Mouse (Mus musculus): Measurements from ENCODE around the gene Habp4. TPM values are rescaled to one million over a fixed set of nuclear protein-coding genes. Genes with fewer than 3 reads are reported as not detected.

The Habp4 gene
- polyA plus RNA-seq (2015; fragmentation: Nextera tagmentation; extraction: Ambion mirVana): 34.7 and 41.9 TPM in 2 replicates

DNA sequence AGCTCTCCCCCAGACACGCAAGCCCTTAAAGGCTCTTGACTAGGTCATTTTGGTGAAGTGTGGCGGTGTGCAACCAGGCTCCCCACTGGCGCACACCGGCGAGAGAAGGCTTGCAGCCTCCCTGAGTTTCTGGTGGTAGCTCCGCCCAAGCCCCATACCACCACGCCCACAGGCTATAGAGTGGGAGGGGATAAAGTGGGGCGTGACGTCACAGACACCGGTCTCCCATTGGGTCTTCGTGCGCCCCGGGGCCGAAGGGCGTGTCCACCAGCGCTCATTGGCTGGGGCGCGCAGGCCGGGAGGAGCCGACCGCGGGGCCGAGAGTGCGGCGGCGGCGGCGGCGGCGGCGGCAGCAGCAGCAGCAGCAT, at the start of gene Habp4:
Habp4 (plus strand) TSS at position 277 of the 368 bp plus-strand sequence.
- Histone ChIP-seq H3K4me3 (ENCODE audit: low read depth, low read length) (peak within 1 kb of the TSS; percentile 85), H3K4me1 (ENCODE audit: control insufficient read depth, insufficient read depth, low read length) (peaks cover 12% of the 10 kb centered on the region), H3K9ac (ENCODE audit: low read depth, low read length) (peak within 1 kb of the TSS; percentile 88), H3K27me3 (ENCODE audit: control insufficient read depth, insufficient read depth, low read depth, low read length) (no peaks in the 10 kb centered on the region; the same call in 1 of the 2 replicates), H3K27ac (ENCODE audit: low read length) (peak within 1 kb of the TSS; percentile 81), H3K36me3 (ENCODE audit: control insufficient read depth, insufficient read depth, low read length) (0 out of 2 replicates have a peak, but pooled peaks cover 2% of the 10 kb centered on the region), H3K9me3 (replicated peaks; ENCODE audit: control insufficient read depth, low read length, poor library complexity, severe bottlenecking) (peaks cover 1% of the 10 kb centered on the region), H3K4me2 (ENCODE audit: low read length) (peak within 1 kb of the TSS; percentile 80)
- under 1% methylated on average over 29 of the region's 31 CpGs for WGBS
- peak; percentile 98 for ATAC-seq

DNA sequence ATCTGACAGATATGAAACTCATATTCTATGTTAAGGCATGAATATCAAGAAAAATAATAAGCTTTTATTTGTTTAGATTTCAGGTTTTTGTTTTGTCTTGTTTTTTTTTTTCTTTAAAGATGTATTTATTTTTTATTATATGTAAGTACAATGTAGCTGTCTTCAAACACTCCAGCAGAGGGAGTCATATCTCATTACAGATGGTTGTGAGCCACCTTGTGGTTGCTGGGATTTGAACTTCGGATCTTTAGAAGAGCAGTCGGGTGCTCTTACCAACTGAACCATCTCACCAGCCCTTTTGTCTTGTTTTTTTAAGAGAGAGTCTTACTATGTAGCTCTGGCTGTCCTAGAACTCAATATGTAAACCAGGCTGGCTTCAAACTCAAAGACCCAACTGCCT, 44.2 kb upstream of the Habp4 start:
- no peaks in the 10 kb centered on the region for H3K36me3 ChIP-seq (ENCODE audit: control insufficient read depth, insufficient read depth, low read length)
- WGBS: 60% methylated on average over 2 of the region's 2 CpGs
- no peak overlapping the region for H3K4me2 ChIP-seq (ENCODE audit: low read length)
- ATAC-seq: no peak
- no peaks in the 10 kb centered on the region for H3K27me3 ChIP-seq (ENCODE audit: control insufficient read depth, insufficient read depth, low read depth, low read length)
- no peak overlapping the region for H3K4me3 ChIP-seq (ENCODE audit: low read depth, low read length)
- no peak overlapping the region for H3K9ac ChIP-seq (ENCODE audit: low read depth, low read length)
- H3K27ac ChIP-seq (ENCODE audit: low read length): no peak overlapping the region
- no peaks in the 10 kb centered on the region for H3K4me1 ChIP-seq (ENCODE audit: control insufficient read depth, insufficient read depth, low read length)
- no peaks in the 10 kb centered on the region for H3K9me3 ChIP-seq (replicated peaks; ENCODE audit: control insufficient read depth, low read length, poor library complexity, severe bottlenecking)

DNA sequence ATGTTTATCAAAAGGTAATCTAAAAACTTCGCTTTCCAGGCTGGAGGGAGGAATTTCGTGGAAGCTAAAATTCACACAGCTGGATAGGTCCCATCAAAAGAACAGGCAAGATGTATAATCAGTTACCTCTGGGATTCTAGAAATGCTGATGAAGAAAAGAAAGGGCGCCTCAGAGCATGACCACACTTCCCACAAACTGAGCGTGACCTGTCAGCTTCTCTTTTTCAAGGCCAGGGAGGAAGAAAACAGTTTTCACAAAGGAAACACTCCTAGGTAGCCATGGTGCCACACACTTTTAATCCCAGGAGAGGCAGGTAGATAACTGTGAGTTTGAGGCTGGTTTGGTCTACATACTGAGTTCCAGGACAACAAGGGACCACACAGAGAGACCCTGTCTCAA, 40.9 kb upstream of the Habp4 start:
- Histone ChIP-seq H3K27ac (ENCODE audit: low read length) (no peak overlapping the region), H3K9me3 (replicated peaks; ENCODE audit: control insufficient read depth, low read length, poor library complexity, severe bottlenecking) (0 out of 2 replicates have a peak, but pooled peaks cover 3% of the 10 kb centered on the region), H3K27me3 (ENCODE audit: control insufficient read depth, insufficient read depth, low read depth, low read length) (no peaks in the 10 kb centered on the region), H3K4me1 (ENCODE audit: control insufficient read depth, insufficient read depth, low read length) (no peaks in the 10 kb centered on the region), H3K36me3 (ENCODE audit: control insufficient read depth, insufficient read depth, low read length) (no peaks in the 10 kb centered on the region), H3K4me3 (ENCODE audit: low read depth, low read length) (no peak overlapping the region), H3K9ac (ENCODE audit: low read depth, low read length) (no peak overlapping the region), H3K4me2 (ENCODE audit: low read length) (no peak overlapping the region)
- WGBS: 51% methylated on average over 4 of the region's 4 CpGs
- no peak for ATAC-seq

DNA sequence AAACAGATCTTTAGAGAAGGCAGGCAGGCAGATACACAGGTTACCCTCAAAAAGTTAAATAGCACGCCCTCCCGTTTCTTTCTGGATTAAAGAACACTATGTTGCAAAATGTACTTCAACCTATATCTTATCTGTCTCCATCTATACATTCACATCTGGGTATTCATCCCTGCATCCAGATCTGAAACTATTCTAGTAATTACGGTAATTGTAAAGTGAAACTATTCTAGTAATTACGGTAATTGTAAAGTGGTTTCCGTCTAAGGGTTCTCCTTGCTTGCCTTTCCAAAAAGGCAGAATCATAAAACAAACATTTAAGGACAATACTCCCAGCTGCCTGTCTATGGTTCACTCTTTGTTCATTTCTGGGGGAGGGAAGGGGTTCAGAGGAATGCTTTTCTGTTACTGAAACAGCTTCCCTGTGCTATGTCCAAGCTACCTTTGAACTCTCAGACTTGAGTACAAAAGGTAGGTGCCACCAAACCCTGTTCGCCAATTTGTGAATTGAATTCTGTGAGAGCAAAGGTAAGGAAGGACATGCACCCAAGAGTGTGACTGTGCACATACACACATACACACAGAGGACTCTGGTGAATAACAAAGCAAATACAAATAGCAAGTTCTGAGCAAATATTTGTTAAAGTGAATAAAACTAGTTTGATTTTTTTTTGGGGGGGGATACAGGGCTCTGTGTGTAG, 38.0 kb upstream of the Habp4 start:
- no peak overlapping the region for H3K4me2 ChIP-seq (ENCODE audit: low read length)
- no peak overlapping the region for H3K4me3 ChIP-seq (ENCODE audit: low read depth, low read length)
- no peak overlapping the region for H3K9ac ChIP-seq (ENCODE audit: low read depth, low read length)
- no peak overlapping the region for H3K27ac ChIP-seq (ENCODE audit: low read length)
- no peak for ATAC-seq
- 29% methylated on average over 6 of the region's 6 CpGs for WGBS
- 0 out of 2 replicates have a peak, but pooled peaks cover 3% of the 10 kb centered on the region for H3K9me3 ChIP-seq (replicated peaks; ENCODE audit: control insufficient read depth, low read length, poor library complexity, severe bottlenecking)
- H3K27me3 ChIP-seq (ENCODE audit: control insufficient read depth, insufficient read depth, low read depth, low read length): no peaks in the 10 kb centered on the region
- H3K36me3 ChIP-seq (ENCODE audit: control insufficient read depth, insufficient read depth, low read length): no peaks in the 10 kb centered on the region
- H3K4me1 ChIP-seq (ENCODE audit: control insufficient read depth, insufficient read depth, low read length): no peaks in the 10 kb centered on the region

DNA sequence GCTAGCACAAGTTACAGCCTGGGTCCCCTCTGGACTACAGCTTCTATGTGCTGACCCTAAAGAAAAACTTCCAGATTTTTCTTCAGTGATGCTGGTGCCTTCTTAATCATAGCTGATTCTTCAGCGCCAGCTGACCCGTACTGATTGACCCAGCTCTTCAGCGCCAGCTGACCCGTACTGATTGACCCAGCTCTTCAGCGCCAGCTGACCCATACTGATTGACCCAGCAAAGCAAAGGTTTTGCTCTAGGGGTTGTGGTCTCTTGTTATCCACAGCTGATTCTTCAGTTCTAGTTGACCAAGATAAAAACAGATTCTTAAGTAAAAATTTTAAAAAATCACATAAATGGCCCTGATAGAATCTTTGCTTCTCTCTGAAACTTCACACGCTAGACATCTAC, 36.7 kb upstream of the Habp4 start:
- no peak overlapping the region for H3K9ac ChIP-seq (ENCODE audit: low read depth, low read length)
- no peak overlapping the region for H3K4me2 ChIP-seq (ENCODE audit: low read length)
- H3K4me3 ChIP-seq (ENCODE audit: low read depth, low read length): no peak overlapping the region
- H3K27me3 ChIP-seq (ENCODE audit: control insufficient read depth, insufficient read depth, low read depth, low read length): no peaks in the 10 kb centered on the region
- no peak for ATAC-seq
- WGBS: 87% methylated on average over 6 of the region's 6 CpGs
- no peaks in the 10 kb centered on the region for H3K36me3 ChIP-seq (ENCODE audit: control insufficient read depth, insufficient read depth, low read length)
- peaks cover 5% of the 10 kb centered on the region; the same call in 1 of the 2 replicates for H3K4me1 ChIP-seq (ENCODE audit: control insufficient read depth, insufficient read depth, low read length)
- H3K9me3 ChIP-seq (replicated peaks; ENCODE audit: control insufficient read depth, low read length, poor library complexity, severe bottlenecking): 0 out of 2 replicates have a peak, but pooled peaks cover 3% of the 10 kb centered on the region
- H3K27ac ChIP-seq (ENCODE audit: low read length): no peak overlapping the region

DNA sequence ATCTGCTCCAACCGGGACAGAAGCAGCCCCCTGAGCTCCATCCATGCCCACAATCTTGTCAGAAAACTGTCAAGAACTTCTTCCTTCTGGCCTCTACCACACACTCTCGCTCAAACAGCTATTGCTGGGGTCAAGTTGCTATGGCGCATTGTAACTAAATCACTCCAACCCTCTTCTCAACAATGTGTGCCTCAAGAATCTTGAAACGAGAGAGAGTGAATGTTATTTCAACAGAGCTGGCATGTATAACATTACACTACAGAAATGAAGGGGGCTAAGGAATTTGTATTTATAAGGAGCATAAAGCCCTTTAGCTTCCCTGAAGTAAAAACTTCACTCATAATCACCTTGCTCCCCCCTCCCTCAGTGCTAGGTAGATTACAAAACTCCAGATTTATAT, 35.3 kb upstream of the Habp4 start:
- Histone ChIP-seq H3K9ac (ENCODE audit: low read depth, low read length) (no peak overlapping the region), H3K27ac (ENCODE audit: low read length) (no peak overlapping the region), H3K27me3 (ENCODE audit: control insufficient read depth, insufficient read depth, low read depth, low read length) (no peaks in the 10 kb centered on the region), H3K4me1 (ENCODE audit: control insufficient read depth, insufficient read depth, low read length) (peaks cover 5% of the 10 kb centered on the region; the same call in 1 of the 2 replicates), H3K4me2 (ENCODE audit: low read length) (no peak overlapping the region), H3K4me3 (ENCODE audit: low read depth, low read length) (no peak overlapping the region), H3K9me3 (replicated peaks; ENCODE audit: control insufficient read depth, low read length, poor library complexity, severe bottlenecking) (0 out of 2 replicates have a peak, but pooled peaks cover 3% of the 10 kb centered on the region), H3K36me3 (ENCODE audit: control insufficient read depth, insufficient read depth, low read length) (no peaks in the 10 kb centered on the region)
- no peak for ATAC-seq
- WGBS: 55% methylated on average over 4 of the region's 4 CpGs

DNA sequence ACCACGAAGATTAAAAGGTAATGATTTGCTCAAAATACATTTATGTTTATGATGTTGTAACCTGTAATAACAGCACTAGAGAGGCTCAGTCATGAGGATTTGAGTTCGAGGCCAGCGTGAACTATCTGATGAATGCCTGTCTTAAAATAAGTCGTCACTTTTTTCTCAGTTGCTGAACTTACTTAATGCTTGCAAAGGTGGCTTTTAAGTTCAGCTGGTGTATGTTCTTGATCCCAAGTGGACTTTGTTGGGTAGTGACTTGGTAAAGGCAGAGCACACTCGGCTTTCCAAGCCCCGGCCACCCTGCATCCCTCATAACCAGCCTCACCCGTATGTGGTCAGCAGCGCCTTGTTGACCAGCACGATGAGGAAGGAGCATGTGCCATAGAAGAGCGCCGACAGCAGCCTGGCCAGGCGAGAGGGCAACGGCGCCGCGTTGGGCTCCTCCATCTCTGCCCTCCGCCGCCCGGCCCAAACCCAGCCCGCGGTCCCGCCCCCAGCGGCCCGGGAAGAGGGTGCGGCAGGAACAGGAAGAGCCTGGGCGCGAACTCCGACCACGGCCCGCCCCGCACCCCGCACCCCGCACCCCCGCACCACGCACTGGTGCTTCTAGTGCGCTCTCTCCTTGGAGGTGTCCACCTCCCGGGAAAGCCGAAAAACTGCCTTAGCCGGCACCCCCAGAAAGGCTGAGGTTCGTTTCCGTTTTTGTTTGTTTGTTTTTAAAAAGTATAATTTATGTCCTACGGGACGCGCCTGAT, 32.6 kb upstream of the Habp4 start, which contains the start of gene Slc35d2:
Slc35d2 (minus strand) TSS at position 511 of the 758 bp plus-strand sequence.
- Histone ChIP-seq H3K36me3 (ENCODE audit: control insufficient read depth, insufficient read depth, low read length) (no peaks in the 10 kb centered on the region), H3K27ac (ENCODE audit: low read length) (no peak within 1 kb of the TSS), H3K4me3 (ENCODE audit: low read depth, low read length) (peak within 1 kb of the TSS; percentile 51), H3K4me1 (ENCODE audit: control insufficient read depth, insufficient read depth, low read length) (peaks cover 5% of the 10 kb centered on the region; the same call in 1 of the 2 replicates), H3K4me2 (ENCODE audit: low read length) (peak within 1 kb of the TSS; percentile 92), H3K9ac (ENCODE audit: low read depth, low read length) (peak within 1 kb of the TSS; percentile 66), H3K27me3 (ENCODE audit: control insufficient read depth, insufficient read depth, low read depth, low read length) (no peaks in the 10 kb centered on the region), H3K9me3 (replicated peaks; ENCODE audit: control insufficient read depth, low read length, poor library complexity, severe bottlenecking) (no peaks in the 10 kb centered on the region)
- WGBS: 9% methylated on average over 44 of the region's 44 CpGs
- ATAC-seq: peak; percentile 83

DNA sequence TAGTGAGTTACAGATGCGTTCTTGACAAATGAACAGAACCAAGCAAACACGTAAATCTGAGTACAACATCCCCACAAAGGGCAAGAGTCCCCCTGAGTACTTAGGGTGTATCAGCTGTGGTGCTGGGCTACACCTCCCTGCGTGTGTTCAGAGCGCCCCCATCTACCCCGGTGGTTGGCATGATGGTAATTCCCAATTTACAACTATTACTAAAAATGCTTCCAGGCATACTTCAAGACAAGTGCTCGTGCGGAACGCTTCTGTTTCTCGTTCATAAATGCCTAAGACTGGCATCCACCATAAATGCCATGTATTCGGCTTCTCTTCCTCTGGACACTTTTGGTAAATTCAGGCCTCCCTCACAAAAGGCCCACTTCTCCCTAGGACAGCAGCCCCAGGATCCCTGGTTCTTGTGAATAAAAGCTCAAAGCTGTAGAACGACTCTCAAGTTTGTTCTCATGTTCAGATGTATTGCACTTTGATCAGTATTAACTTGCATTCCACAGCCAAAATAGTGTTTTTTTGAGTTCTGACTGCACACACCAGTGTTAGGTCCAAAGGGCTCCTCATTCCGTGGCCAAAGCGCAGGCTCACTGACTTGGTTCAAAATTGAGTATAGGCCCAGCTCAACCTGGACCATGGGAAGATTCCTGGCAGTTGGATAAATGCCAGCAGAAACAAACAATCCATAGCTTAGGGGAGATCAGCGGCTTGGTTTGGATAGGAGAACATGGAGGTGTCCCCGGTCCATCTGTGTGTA, 31.8 kb upstream of the Habp4 start:
- peak; percentile 83; the same call in 1 of the 2 replicates for ATAC-seq
- H3K4me1 ChIP-seq (ENCODE audit: control insufficient read depth, insufficient read depth, low read length): peaks cover 5% of the 10 kb centered on the region; the same call in 1 of the 2 replicates
- no peaks in the 10 kb centered on the region for H3K27me3 ChIP-seq (ENCODE audit: control insufficient read depth, insufficient read depth, low read depth, low read length)
- WGBS: 39% methylated on average over 15 of the region's 15 CpGs
- H3K4me3 ChIP-seq (ENCODE audit: low read depth, low read length): peak overlapping the region; percentile 51
- no peaks in the 10 kb centered on the region for H3K9me3 ChIP-seq (replicated peaks; ENCODE audit: control insufficient read depth, low read length, poor library complexity, severe bottlenecking)
- H3K4me2 ChIP-seq (ENCODE audit: low read length): peak overlapping the region; percentile 92
- no peak overlapping the region for H3K27ac ChIP-seq (ENCODE audit: low read length)
- no peak overlapping the region for H3K9ac ChIP-seq (ENCODE audit: low read depth, low read length)
- H3K36me3 ChIP-seq (ENCODE audit: control insufficient read depth, insufficient read depth, low read length): no peaks in the 10 kb centered on the region
